Mouse (Mus musculus) embryonic fibroblast, embryonic 13.5 days (primary cell): ENCODE results near the gene Col26a1.

Source experiments
- CTCF ChIP-seq: IDR thresholded peaks from 2 replicates; pipeline ENCODE4 v1.5.1; 2011; ENCODE audit warnings: mild to moderate bottlenecking, control low read depth, low read length, moderate library complexity, borderline replicate concordance; ENCODE audit not compliant: insufficient read depth
- POLR2A ChIP-seq: IDR thresholded peaks from 2 replicates; pipeline ENCODE4 v1.6.1; 2011; ENCODE audit warnings: low read depth, mild to moderate bottlenecking, control low read depth, low read length, moderate library complexity

GRCm38 (mm10) chr5:136703751-136704150, 179.3 kb downstream of the Col26a1 start:
- TF ChIP-seq CTCF = no peak
- TF ChIP-seq POLR2A = no peak
